Mouse (Mus musculus) embryonic fibroblast, embryonic 13.5 days (primary cell): ENCODE data around the gene Cryba2. TPM values are rescaled to one million over a fixed set of nuclear protein-coding genes. Genes with fewer than 3 reads are reported as not detected.

Experiments used
- H3K27ac ChIP-seq: 2 replicates; pipeline ENCODE4 v1.5.1; 2012; ENCODE audit warnings: low read length, control low read depth, inconsistent platforms; ENCODE audit not compliant: insufficient read depth
- H3K4me1 ChIP-seq: 2 replicates; pipeline ENCODE4 v1.6.1; 2011; ENCODE audit warnings: low read length; ENCODE audit not compliant: control insufficient read depth, insufficient read depth
- H3K4me3 ChIP-seq: 2 replicates; pipeline ENCODE4 v1.5.1; 2011; ENCODE audit warnings: mild to moderate bottlenecking, control low read depth, low read length; ENCODE audit not compliant: insufficient read depth
- CTCF ChIP-seq: IDR thresholded peaks from 2 replicates; pipeline ENCODE4 v1.5.1; 2011; ENCODE audit warnings: mild to moderate bottlenecking, control low read depth, low read length, moderate library complexity, borderline replicate concordance; ENCODE audit not compliant: insufficient read depth
- POLR2A ChIP-seq: IDR thresholded peaks from 2 replicates; pipeline ENCODE4 v1.6.1; 2011; ENCODE audit warnings: low read depth, mild to moderate bottlenecking, control low read depth, low read length, moderate library complexity
- polyA plus RNA-seq: library from polyadenylated mRNA; stranded (reverse); fragments of >200 nt; gene quantifications from 2 replicates; pipeline ENCODE4 v1.2.4, GENCODE M21; 2011; ENCODE audit warnings: low read depth; ENCODE audit not compliant: missing spikeins, insufficient read length

The Cryba2 gene
- polyA plus RNA-seq, 1 experiment: not detected

DNA sequence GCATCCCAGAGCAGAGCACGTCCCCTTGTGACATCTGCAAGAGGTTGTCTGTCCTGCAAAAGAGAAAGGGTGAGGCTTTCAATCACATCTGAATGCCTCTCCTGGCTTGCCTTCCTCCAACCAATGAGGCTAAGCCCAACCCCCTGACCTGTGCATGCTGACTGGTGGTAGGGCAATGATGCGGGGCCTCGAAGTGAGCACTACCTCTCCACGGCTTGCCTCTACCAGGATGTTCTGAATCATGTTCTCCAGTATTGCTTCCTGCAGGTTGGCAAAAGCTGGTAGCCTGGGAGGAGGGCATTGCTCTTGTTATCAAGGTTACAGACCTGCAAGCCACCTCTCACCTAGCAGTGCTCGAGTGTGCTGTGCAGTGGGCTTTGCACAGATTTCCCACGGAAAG, 9.2 kb upstream of the Cryba2 start:
- H3K4me3 ChIP-seq: no peak overlapping the region
- TF ChIP-seq CTCF: no peak
- TF ChIP-seq POLR2A: no peak
- no peak overlapping the region for H3K27ac ChIP-seq
- no peaks in the 10 kb centered on the region for H3K4me1 ChIP-seq

DNA sequence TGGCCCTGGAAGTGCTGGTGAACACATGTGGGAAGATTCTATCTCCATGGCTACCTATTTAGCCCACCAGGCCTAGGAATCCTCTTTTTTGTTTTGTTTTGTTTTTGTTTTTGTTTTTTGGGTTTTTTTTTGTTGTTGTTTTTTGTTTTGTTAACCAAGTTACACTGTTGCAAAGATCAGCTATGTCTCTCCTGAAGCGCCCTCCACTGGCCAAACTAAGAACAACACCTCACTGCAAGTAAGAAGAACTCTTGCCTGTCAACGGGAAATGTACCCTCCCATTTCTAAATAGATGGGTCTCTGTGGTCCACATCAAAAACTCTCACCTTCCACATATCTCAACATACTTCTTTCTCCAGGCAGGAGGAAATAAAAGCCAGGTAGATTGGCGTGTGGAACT, 8.7 kb upstream of the Cryba2 start:
- TF ChIP-seq CTCF (no peak), POLR2A (no peak)
- H3K4me3 ChIP-seq: no peak overlapping the region
- no peak overlapping the region for H3K27ac ChIP-seq
- H3K4me1 ChIP-seq: no peaks in the 10 kb centered on the region

DNA sequence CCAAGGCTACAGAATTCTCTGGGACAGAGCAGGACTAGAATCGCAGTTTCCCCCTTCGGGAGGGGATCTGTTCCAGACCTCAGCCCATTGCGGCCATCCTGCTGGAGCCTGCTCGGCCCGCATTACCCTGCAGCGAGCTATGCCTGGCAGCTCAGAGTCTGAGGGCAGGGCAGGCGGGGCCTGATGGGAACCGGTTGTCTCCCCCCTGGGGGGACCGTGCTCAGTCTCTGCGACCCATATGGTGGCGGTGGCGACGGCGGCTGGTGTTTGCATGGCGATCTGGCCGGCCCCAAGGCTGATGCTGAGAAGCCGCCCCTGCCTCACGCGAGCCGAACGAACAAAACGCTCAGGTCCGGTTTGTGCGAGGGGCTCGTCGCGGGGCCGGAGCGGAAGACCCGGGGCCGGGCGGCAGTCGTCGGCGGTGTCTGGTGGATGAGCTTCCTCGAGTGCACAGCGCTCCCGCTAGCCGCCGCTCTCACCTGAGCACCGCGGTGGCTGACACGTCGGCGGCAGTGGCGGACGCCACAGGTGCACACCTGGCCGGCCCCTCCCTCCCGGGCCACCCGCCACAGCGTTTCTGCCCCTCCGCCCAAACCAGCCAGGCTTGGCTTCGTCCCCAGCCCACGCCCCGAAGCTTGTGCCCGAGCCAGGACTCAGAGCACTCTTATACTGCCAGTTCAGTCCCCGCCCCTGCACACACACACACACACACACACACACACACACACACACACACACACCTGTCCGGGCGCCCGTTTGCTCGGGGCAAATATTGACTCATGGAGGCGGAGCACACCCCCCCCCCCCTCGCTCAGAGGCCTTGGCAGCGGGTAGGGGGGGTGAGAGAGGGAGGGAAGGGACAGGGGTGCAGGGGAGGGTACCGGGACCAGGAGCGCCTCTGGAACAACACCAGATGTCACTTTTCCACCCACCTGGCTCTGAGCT, 7.7 kb upstream of the Cryba2 start:
- Histone ChIP-seq H3K4me1 (no peaks in the 10 kb centered on the region), H3K4me3 (no peak overlapping the region), H3K27ac (no peak overlapping the region)
- no peak for TF ChIP-seq CTCF
- no peak for TF ChIP-seq POLR2A

DNA sequence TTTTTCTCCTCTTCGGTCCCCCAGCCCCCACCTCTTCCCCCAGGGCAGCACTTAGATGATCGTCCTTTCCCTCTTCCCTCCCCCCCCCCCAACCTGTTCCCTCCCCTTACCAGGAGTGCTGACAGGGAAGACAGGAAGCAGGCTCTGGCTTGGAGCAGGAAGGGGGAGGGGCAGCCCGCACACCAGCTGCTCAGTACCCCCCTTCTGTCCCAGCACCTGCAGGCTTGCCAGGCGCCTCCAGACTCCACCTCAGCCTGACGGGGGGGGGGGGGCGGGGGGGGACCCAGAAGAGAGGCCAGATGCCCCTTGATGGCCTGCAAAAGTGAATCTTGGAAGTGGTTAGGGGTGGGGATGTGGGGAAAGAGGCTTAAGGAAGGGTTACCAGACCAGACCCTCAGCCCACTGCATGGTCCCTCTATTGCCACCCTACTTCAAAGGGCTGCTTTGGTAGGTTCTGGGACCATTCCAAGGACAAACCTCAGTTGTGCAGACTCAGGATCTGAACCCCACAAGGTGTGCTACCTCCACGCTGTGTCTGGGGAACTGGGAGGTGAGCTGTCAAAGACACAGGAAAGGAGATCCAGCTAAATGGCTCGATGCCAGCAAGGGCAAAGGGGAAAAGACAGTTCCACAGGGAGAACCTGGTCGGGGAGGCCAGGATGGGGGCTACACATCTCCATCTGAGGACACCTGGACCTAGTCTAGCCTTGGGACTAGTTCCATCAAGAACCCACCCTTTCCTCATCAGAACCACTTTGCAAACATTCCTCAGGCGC, 5.9 kb upstream of the Cryba2 start:
- TF ChIP-seq POLR2A (no peak), CTCF (no peak)
- no peak overlapping the region for H3K27ac ChIP-seq
- no peaks in the 10 kb centered on the region for H3K4me1 ChIP-seq
- H3K4me3 ChIP-seq: no peak overlapping the region

DNA sequence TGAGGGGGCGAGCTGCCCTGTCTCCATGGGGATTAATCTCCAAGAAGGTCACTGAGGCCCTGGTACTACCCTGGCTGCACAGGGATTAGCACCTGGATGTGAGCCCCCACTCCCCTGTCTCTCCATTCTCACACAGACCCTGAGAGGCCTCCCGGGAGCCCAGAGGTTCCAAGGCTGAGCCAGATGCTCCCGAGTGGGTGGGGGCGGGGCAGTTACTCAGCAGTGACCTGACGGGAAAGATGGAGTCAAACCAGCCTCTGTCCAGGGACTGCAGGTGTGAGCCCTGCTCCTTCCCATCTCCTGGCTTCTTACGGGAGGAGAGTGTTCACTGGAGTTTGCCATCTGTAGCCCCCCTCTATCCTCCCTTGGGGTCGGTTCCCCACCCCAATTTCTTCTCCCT, 5.0 kb upstream of the Cryba2 start:
- Histone ChIP-seq H3K27ac (no peak overlapping the region), H3K4me1 (no peaks in the 10 kb centered on the region), H3K4me3 (no peak overlapping the region)
- TF ChIP-seq CTCF: no peak
- no peak for TF ChIP-seq POLR2A

DNA sequence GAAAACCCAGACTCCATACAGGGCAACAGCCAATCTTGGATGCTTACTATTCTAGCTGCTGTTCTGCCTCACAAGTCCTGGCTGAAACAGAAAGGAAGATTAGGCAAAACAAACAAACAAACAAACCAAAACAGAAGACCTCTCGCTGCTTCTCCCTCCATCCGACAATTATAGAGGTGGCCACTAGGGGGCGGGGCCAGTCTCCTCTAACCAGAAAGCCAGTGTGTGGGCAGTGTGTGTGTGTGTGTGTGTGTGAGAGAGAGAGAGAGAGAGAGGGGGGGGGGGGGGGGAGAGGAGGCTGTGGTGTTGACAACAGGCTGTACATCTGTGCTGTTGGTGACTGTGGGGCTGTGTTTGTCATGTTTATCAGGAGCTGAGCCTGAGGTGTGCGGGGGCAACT, 2.0 kb upstream of the Cryba2 start:
- no peaks in the 10 kb centered on the region for H3K4me1 ChIP-seq
- TF ChIP-seq POLR2A (no peak), CTCF (no peak)

DNA sequence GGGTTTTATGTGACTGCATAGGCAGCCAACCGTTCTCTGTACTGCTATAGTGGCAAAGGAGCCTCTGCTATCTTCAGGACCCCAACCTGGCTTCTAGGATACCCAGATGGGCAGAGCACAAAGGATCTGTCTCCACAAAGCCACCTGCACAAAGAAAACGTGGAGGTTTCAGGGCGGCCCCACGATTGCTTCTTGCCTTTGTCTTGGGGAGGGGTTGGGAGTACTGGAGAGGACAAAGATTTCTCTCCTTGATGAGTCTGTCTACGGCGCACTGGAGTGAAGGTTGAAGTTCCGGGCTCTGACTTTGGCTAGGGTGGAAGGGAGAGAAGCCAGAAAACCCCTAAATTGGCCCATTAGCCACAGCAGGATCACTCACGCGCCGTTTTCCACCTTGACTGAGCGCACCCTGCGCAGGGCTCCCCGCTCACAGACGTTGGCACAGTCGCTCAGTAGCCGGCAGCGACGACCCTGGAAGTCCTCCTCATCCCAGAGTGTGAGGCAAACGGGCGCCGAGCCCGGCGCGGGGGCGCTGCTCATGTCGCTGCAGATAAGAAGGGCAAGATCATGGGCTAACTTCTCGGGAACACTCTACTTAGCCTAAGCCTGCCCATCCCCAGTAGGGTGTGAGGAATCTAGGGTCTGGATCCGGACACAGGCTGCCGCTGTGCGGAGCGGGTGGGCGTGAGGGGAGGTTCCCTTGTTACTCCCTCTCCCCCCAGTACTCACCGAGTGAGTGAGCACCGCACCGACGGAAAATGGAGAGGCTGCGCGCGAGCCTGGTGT, 401 bp downstream of the Cryba2 start:
- Histone ChIP-seq H3K4me3 (no peak overlapping the region), H3K27ac (no peak overlapping the region)

More for the DNA sequence above, 2.0 kb upstream of the Cryba2 start:
- Histone ChIP-seq H3K27ac (no peak overlapping the region), H3K4me3 (no peak overlapping the region)

DNA sequence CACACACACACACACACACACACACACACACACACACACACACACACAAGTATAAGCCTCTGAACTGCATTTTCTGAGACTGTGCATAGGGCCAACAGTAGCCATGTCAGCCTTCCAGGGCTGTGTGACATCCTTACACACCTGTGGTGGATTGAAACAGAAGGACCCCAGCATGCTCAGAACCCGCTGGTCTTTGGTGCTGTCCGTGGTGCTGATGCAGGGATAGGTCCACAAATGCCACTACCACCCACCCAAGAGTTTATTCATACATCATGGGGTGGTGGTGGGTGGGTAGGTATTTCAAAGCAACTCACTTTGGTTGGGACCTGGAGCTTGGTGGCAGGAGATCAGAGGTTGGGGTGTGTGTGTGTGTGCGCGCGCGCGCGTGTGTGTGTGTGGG, 1.4 kb downstream of the Cryba2 start:
- Histone ChIP-seq H3K27ac (no peak overlapping the region), H3K4me3 (no peak overlapping the region), H3K4me1 (no peaks in the 10 kb centered on the region)
- TF ChIP-seq POLR2A: no peak
- TF ChIP-seq CTCF: no peak

More for the DNA sequence above, 401 bp downstream of the Cryba2 start:
- no peaks in the 10 kb centered on the region for H3K4me1 ChIP-seq
- TF ChIP-seq CTCF (no peak), POLR2A (no peak)

DNA sequence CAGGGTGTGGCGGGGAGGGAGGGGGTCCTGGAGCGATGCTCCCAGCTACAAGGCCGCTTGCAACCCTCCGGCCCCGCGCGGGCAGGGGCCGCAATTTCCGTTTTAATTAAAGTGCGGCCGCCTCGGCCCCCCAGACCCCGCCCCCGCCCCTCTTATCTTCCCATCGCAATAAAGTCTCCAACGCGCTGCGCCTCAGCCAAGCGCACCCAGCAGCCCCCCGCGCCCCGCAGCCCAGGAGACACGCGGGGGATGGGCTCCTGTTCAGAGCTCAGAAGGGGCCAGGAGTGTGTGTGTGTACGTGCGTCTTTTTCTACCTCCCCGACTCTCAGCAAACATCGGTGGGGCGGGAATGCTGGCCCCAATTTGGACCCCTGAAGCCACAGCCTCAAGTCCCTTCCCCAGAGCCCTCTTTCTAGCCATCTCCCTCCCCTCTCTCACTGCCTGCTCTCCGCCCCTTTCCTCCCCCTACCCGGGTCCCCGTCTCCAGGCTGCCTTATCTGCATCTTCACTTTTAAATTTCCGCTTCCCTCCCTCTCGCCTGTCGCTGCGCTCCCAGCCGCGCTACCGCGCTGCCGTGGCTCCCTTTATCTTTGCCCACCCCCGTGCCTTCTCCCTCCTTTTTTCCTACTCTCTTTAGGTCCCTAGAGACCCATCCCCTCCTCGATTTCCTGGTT, 7.4 kb downstream of the Cryba2 start, which contains the start of gene Fev:
TSS of gene Fev (minus strand) at position 51 of the 674 bp plus-strand sequence.
- no peak for TF ChIP-seq POLR2A
- no peak within 1 kb of the TSS for H3K4me3 ChIP-seq
- no peaks in the 10 kb centered on the region for H3K4me1 ChIP-seq
- H3K27ac ChIP-seq: no peak within 1 kb of the TSS
